Mouse (Mus musculus) stomach, postnatal 0 days (tissue): ENCODE results near the gene Zbtb46. TPM values are rescaled to one million over a fixed set of nuclear protein-coding genes. Genes with fewer than 3 reads are reported as not detected.

Experiments used
- ATAC-seq: fragments of 200-750 bp; cut with Nextera tagmentation; 2 replicates; pipeline ENCODE4 v1.8.0; 2017; ENCODE audit not compliant: low FRiP score, low TSS enrichment
- DNase-seq: peaks from one replicate; pipeline ENCODE4 v3.0.0-alpha.2; 2016; ENCODE audit warnings: low spot score
- H3K27ac ChIP-seq: fragments of 300-500 bp; sonication (generic); replicated peaks from 2 replicates; pipeline ENCODE4 v1.5.1; 2014; ENCODE audit warnings: mild to moderate bottlenecking, control low read depth
- H3K27me3 ChIP-seq: fragments of 300-500 bp; sonication (generic); 2 replicates; pipeline ENCODE4 v1.6.1; 2014; ENCODE audit warnings: low read length; ENCODE audit not compliant: control insufficient read depth, insufficient read depth
- H3K36me3 ChIP-seq: fragments of 300-500 bp; sonication (generic); 2 replicates; pipeline ENCODE4 v1.6.1; 2014; ENCODE audit warnings: low read length, mixed read lengths; ENCODE audit not compliant: control insufficient read depth, insufficient read depth
- H3K4me1 ChIP-seq: fragments of 300-500 bp; sonication (generic); replicated peaks from 2 replicates; pipeline ENCODE4 v1.6.1; 2014; ENCODE audit warnings: antibody characterized with exemption; ENCODE audit not compliant: control insufficient read depth, insufficient read depth
- H3K4me2 ChIP-seq: fragments of 300-500 bp; sonication (generic); replicated peaks from 2 replicates; pipeline ENCODE4 v1.6.1; 2014; ENCODE audit warnings: low read depth, mild to moderate bottlenecking, control low read depth, moderate library complexity
- H3K4me3 ChIP-seq: fragments of 300-500 bp; sonication (generic); 2 replicates; pipeline ENCODE4 v1.5.1; 2014; ENCODE audit warnings: low read depth, low read length, control low read depth
- H3K9ac ChIP-seq: fragments of 300-500 bp; sonication (generic); 2 replicates; pipeline ENCODE4 v1.6.1; 2014; ENCODE audit warnings: mild to moderate bottlenecking, low read length, control low read depth, mixed read lengths
- H3K9me3 ChIP-seq: fragments of 300-500 bp; sonication (generic); 2 replicates; pipeline ENCODE4 v1.6.1; 2016; ENCODE audit warnings: low read length; ENCODE audit not compliant: control insufficient read depth
- CTCF ChIP-seq: IDR thresholded peaks from 2 replicates; pipeline ENCODE4 v1.5.1; 2016; ENCODE audit warnings: antibody characterized with exemption, low read depth, mild to moderate bottlenecking, moderate library complexity
- EP300 ChIP-seq: optimal IDR thresholded peaks from 2 replicates; pipeline ENCODE3; 2016; ENCODE audit warnings: antibody characterized with exemption
- WGBS: fragments of 180-500 bp; shearing (Covaris S2); extraction: QIAGEN DNeasy Blood & Tissue Kit; methylation state at CpG from one replicate; pipeline ENCODE4 v1.1.7; 2014; 5-methylcytosine and 5-hydroxymethylcytosine counted together
- polyA plus RNA-seq: library from polyadenylated mRNA; unstranded; fragments of >200 nt; fragmentation: Nextera tagmentation; extraction: Ambion mirVana; gene quantifications from 2 replicates; pipeline ENCODE4 v1.2.1, GENCODE M21; 2015

Zbtb46 gene
- polyA plus RNA-seq, 1 experiment from 2014 or later = 2.4 TPM

DNA sequence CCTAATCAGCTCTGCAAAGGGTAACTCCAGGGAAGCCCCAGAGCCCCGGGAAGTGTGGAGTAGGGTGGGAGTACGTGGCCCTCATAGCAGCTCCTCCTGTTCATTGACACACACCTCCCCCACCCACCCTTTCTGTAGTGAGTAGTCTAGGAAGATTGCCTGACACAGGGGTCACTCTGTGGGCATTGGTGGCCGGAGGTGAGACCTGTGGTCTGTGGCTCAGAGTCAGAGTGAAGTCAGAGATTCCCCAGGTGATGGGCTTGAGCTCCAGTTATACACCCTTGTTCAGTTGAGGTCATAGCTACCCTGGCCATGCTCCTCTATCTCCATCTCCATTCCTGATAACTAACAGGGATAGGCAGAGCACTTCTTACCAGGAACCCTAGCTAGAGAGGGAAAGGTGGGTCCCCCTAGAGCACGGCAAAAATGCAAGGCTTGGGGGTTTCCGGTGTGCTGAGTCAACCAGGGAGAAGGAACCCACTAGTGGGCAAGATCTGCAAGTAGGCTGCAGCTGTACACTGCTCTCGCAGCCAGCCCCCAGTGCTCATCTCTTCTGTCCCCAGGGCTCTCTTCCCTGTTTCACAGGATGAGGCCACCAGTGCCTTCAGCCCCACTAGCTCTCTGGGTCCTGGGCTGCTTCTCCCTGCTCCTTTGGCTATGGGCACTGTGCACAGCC, 77.5 kb downstream of the Zbtb46 start:
- Histone ChIP-seq H3K9me3 (no peaks in the 10 kb centered on the region), H3K4me1 (no peaks in the 10 kb centered on the region), H3K4me2 (no peak overlapping the region), H3K27ac (no peak overlapping the region), H3K27me3 (no peaks in the 10 kb centered on the region), H3K4me3 (no peak overlapping the region), H3K9ac (no peak overlapping the region), H3K36me3 (peaks cover 24% of the 10 kb centered on the region)
- TF ChIP-seq CTCF (no peak), EP300 (no peak)
- ATAC-seq (no peak), DNase-seq (no peak)
- 91% methylated on average over 6 of the region's 6 CpGs for WGBS

- no peak overlapping the region for H3K4me2 ChIP-seq
- no peak for ATAC-seq
- H3K4me3 ChIP-seq = no peak overlapping the region
- no peaks in the 10 kb centered on the region for H3K4me1 ChIP-seq
- no peak overlapping the region for H3K9ac ChIP-seq
- no peak for TF ChIP-seq EP300
- no peak for TF ChIP-seq CTCF
- no peaks in the 10 kb centered on the region for H3K9me3 ChIP-seq
- WGBS = 93% methylated on average over 5 of the region's 5 CpGs
- DNase-seq = no peak
- H3K27ac ChIP-seq = no peak overlapping the region
- no peaks in the 10 kb centered on the region for H3K27me3 ChIP-seq
- H3K36me3 ChIP-seq = peaks cover 24% of the 10 kb centered on the region
These were observed 78.1 kb downstream of the Zbtb46 start for GRCm38 (mm10) chr2:181381107-181381506.

DNA sequence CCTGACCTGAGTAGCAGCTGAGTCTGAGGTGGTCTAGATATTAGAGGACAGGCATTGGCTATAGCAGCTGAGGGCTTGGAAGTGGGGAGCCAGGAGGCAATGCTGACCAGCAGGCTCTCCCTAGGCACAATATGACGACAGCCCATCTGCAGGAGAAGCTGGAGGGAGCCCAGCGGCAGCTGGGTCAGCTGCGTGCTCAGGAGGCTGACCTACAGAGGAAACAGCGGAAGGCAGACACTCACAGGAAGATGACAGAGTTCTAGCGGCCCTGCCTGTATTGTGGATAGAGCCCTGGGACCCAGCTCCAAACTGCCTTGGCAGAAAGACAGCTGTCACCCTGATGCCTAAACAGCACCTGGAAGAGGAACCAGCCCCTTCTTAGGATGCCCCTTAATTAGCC, 79.0 kb downstream of the Zbtb46 start:
- H3K4me3 ChIP-seq = no peak overlapping the region
- H3K4me1 ChIP-seq = no peaks in the 10 kb centered on the region
- 82% methylated on average over 5 of the region's 5 CpGs for WGBS
- H3K27me3 ChIP-seq = no peaks in the 10 kb centered on the region
- ATAC-seq (no peak), DNase-seq (no peak)
- H3K4me2 ChIP-seq = no peak overlapping the region
- no peak for TF ChIP-seq EP300
- no peak for TF ChIP-seq CTCF
- no peak overlapping the region for H3K27ac ChIP-seq
- no peaks in the 10 kb centered on the region for H3K9me3 ChIP-seq
- H3K36me3 ChIP-seq = peaks cover 24% of the 10 kb centered on the region
- no peak overlapping the region for H3K9ac ChIP-seq

DNA sequence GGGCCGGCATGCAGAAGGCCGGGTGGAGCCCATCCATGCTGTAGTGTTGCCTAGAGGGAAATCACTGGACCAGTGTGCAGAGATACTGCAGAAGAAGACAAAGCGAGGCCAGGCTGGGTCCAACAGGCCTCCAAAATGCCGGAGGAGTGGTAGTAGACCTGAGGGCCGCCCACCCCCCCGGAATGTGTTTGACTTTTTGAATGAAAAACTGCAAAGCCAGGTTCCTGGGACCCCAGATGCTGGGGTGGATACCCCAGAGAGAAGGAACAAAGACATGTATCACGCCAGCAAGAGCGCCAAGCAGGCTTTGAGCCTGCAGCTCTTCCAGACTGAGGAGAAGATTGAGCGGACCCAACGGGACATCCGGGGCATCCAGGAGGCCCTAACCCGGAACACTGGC, 79.4 kb downstream of the Zbtb46 start, which contains the start of gene Lime1:
Gene Lime1, plus strand, starts transcription at position 301 of the 400 bp plus-strand sequence.
- H3K36me3 ChIP-seq = peaks cover 24% of the 10 kb centered on the region
- ATAC-seq = no peak
- H3K27ac ChIP-seq = no peak within 1 kb of the TSS
- H3K4me1 ChIP-seq = no peaks in the 10 kb centered on the region
- no peak within 1 kb of the TSS for H3K4me2 ChIP-seq
- no peak within 1 kb of the TSS for H3K4me3 ChIP-seq
- H3K27me3 ChIP-seq = no peaks in the 10 kb centered on the region
- no peak within 1 kb of the TSS for H3K9ac ChIP-seq
- DNase-seq = no peak
- H3K9me3 ChIP-seq = no peaks in the 10 kb centered on the region
- 93% methylated on average over 12 of the region's 12 CpGs for WGBS
- TF ChIP-seq CTCF = no peak

DNA sequence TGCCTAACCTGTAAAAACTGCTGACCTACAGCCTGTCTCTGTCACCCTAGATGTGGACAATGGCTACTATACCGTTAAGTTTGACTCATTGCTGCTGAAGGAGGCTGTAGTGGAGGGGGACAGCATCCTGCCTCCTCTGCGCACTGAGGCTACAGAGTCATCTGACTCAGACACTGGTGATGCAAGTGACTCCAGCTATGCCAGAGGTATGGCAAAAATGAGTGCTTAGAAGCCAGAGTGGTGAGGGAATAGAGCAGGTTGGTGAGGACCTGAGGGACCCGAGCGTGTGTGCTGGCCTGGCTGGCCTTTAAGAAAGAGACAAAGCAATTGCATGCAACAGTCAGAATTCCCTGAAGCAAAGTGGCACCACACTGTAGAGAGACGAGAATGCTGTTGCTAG, 80.5 kb downstream of the Zbtb46 start:
- Histone ChIP-seq H3K36me3 (peaks cover 24% of the 10 kb centered on the region), H3K4me2 (no peak overlapping the region)

GRCm38 (mm10) chr2:181377230-181377629, 82.0 kb downstream of the Zbtb46 start:
- Histone ChIP-seq H3K4me3 (no peak overlapping the region), H3K9ac (no peak overlapping the region), H3K36me3 (peaks cover 19% of the 10 kb centered on the region), H3K27me3 (no peaks in the 10 kb centered on the region), H3K27ac (no peak overlapping the region), H3K9me3 (no peaks in the 10 kb centered on the region), H3K4me2 (no peak overlapping the region), H3K4me1 (no peaks in the 10 kb centered on the region)
- TF ChIP-seq CTCF (no peak), EP300 (no peak)
- DNase-seq = no peak
- WGBS = 80% methylated on average over 2 of the region's 2 CpGs
- no peak for ATAC-seq

More for the DNA sequence above, 80.5 kb downstream of the Zbtb46 start:
- DNase-seq (no peak), ATAC-seq (no peak)
- Histone ChIP-seq H3K9me3 (no peaks in the 10 kb centered on the region), H3K9ac (no peak overlapping the region), H3K27ac (no peak overlapping the region), H3K27me3 (no peaks in the 10 kb centered on the region), H3K4me1 (no peaks in the 10 kb centered on the region), H3K4me3 (no peak overlapping the region)
- TF ChIP-seq EP300 (no peak), CTCF (no peak)
- 90% methylated on average over 5 of the region's 5 CpGs for WGBS
